In genomic region chr7:60125332-60125731, GRCm38 (mm10) we compare ENCODE assay signal across 26 mouse cellular contexts. TPM values are rescaled to one million over a fixed set of nuclear protein-coding genes. Genes with fewer than 3 reads are reported as not detected.
A peak's percentile ranks its signal among the peaks of the same experiment; 100 is the strongest.
DNase-seq lines count a peak whose midpoint lies in the region; ATAC-seq and TF ChIP-seq lines count a peak whose summit lies in the region.
"Had no signal": no experiment of that assay in that cellular context is flagged by ENCODE, and none has a peak within 500 bp of the region (broad histone marks: within the 10 kb centered on the region; RNA-seq: fewer than 3 reads in every experiment).

No protein-coding gene starts in this region.

- no peak overlapping the region for H3K4me2 ChIP-seq in intestine, embryonic 16.5 days (ENCODE audit: low read depth, low read length)
- H3K4me2 ChIP-seq: embryonic facial prominence, embryonic 13.5 days; embryonic facial prominence, embryonic 15.5 days; forebrain, embryonic 13.5 days; forebrain, embryonic 15.5 days had no signal

- TF ChIP-seq CTCF in liver, adult 2 months (IDR thresholded peaks at IDR 0.05; ENCODE audit: low read depth, low read length) = no peak

- H3K27ac ChIP-seq in liver, adult 2 months (replicated peaks; ENCODE audit: insufficient read depth, low read depth, low read length) = no peak overlapping the region
- H3K27ac ChIP-seq in intestine, embryonic 16.5 days (ENCODE audit: low read length) = no peak overlapping the region
- no peak overlapping the region for H3K27ac ChIP-seq in forebrain, embryonic 10.5 days
- H3K27ac ChIP-seq: embryonic facial prominence, embryonic 13.5 days; embryonic facial prominence, embryonic 15.5 days; forebrain, embryonic 13.5 days; forebrain, embryonic 15.5 days had no signal

- H3K9me3 ChIP-seq in intestine, embryonic 16.5 days (ENCODE audit: control insufficient read depth, low read length) = no peaks in the 10 kb centered on the region
- H3K9me3 ChIP-seq in forebrain, embryonic 10.5 days = no peaks in the 10 kb centered on the region
- H3K9me3 ChIP-seq: embryonic facial prominence, embryonic 15.5 days; forebrain, embryonic 13.5 days; forebrain, embryonic 15.5 days had no signal

- H3K27me3 ChIP-seq in liver, adult 2 months (ENCODE audit: control insufficient read depth, insufficient read depth, low read length) = no peaks in the 10 kb centered on the region
- H3K27me3 ChIP-seq in intestine, embryonic 16.5 days (replicated peaks; ENCODE audit: control insufficient read depth, insufficient read depth, low read length) = no peaks in the 10 kb centered on the region
- H3K27me3 ChIP-seq in forebrain, embryonic 10.5 days (ENCODE audit: poor library complexity, severe bottlenecking) = no peaks in the 10 kb centered on the region
- H3K27me3 ChIP-seq: embryonic facial prominence, embryonic 13.5 days; embryonic facial prominence, embryonic 15.5 days; forebrain, embryonic 13.5 days; forebrain, embryonic 15.5 days had no signal

- DNase-seq in heart, adult 11 months = peak; percentile 21
- DNase-seq in heart, adult 8-10 months (ENCODE audit: low spot score) = no peak
- DNase-seq in liver, adult 2 months (ENCODE audit: extremely low read depth, low read depth, low spot score) = peak; percentile 68
- no peak for DNase-seq in liver
- peak; percentile 35 for DNase-seq in large intestine, adult 2 months (ENCODE audit: low read depth, low spot score)
- no peak for DNase-seq in forebrain, embryonic 10.5 days (ENCODE audit: extremely low spot score, low spot score)
- DNase-seq in lung, adult 18-20 months = no peak
- DNase-seq: adrenal gland, adult 2 months; adrenal gland, postnatal 10 days; adrenal gland, postnatal 25 days; cerebellum, adult 11 months; cerebellum, adult 18-20 months; cerebellum, adult 8-10 months; cerebellum, adult 9-11 months; cerebellum, postnatal 14 days; cerebellum, postnatal 36 days; embryo, embryonic 11 days; forebrain, postnatal 0 days had no signal

- no peaks in the 10 kb centered on the region for H3K79me2 ChIP-seq in liver, adult 2 months (ENCODE audit: control insufficient read depth, insufficient read depth, low read length)

- 63% methylated on average over 7 of the region's 7 CpGs for WGBS in liver, adult 2 months
- 59% methylated on average over 7 of the region's 7 CpGs for WGBS in intestine, embryonic 16.5 days
- 33% methylated on average over 7 of the region's 7 CpGs for WGBS in large intestine, adult 2 months
- 84% methylated on average over 7 of the region's 7 CpGs for WGBS in forebrain, embryonic 10.5 days

- peak; percentile 85 for ATAC-seq in intestine, embryonic 16.5 days
- ATAC-seq: forebrain, embryonic 13.5 days; forebrain, embryonic 15.5 days; forebrain, postnatal 0 days had no signal

- H3K4me1 ChIP-seq in liver, adult 2 months (ENCODE audit: control insufficient read depth, insufficient read depth, low read length) = no peaks in the 10 kb centered on the region
- no peaks in the 10 kb centered on the region for H3K4me1 ChIP-seq in intestine, embryonic 16.5 days (ENCODE audit: control insufficient read depth, insufficient read depth, low read length)
- H3K4me1 ChIP-seq in forebrain, embryonic 10.5 days = no peaks in the 10 kb centered on the region
- H3K4me1 ChIP-seq: embryonic facial prominence, embryonic 13.5 days; embryonic facial prominence, embryonic 15.5 days; forebrain, embryonic 13.5 days; forebrain, embryonic 15.5 days had no signal

- TF ChIP-seq POLR2A in liver, adult 2 months (IDR thresholded peaks at IDR 0.05; ENCODE audit: extremely low read depth, insufficient read depth, low read length) = no peak

- H3K4me3 ChIP-seq in liver, adult 2 months (ENCODE audit: insufficient read depth, low read depth, low read length) = no peak overlapping the region
- no peak overlapping the region for H3K4me3 ChIP-seq in intestine, embryonic 16.5 days (ENCODE audit: low read length)
- H3K4me3 ChIP-seq in forebrain, embryonic 10.5 days = no peak overlapping the region
- H3K4me3 ChIP-seq: embryonic facial prominence, embryonic 13.5 days; embryonic facial prominence, embryonic 15.5 days; erythroblast, embryonic 14.5 days; forebrain, embryonic 13.5 days; forebrain, embryonic 15.5 days had no signal

- no peak overlapping the region for H3K9ac ChIP-seq in liver, adult 2 months (ENCODE audit: low read depth, low read length)
- H3K9ac ChIP-seq in intestine, embryonic 16.5 days (ENCODE audit: low read depth, low read length) = no peak overlapping the region
- H3K9ac ChIP-seq: embryonic facial prominence, embryonic 13.5 days; embryonic facial prominence, embryonic 15.5 days; forebrain, embryonic 13.5 days; forebrain, embryonic 15.5 days; forebrain, postnatal 0 days had no signal

- H3K36me3 ChIP-seq in liver, adult 2 months (ENCODE audit: control insufficient read depth, insufficient read depth, low read length) = no peaks in the 10 kb centered on the region
- no peaks in the 10 kb centered on the region for H3K36me3 ChIP-seq in intestine, embryonic 16.5 days (ENCODE audit: control insufficient read depth, insufficient read depth, low read length)
- no peaks in the 10 kb centered on the region for H3K36me3 ChIP-seq in forebrain, embryonic 10.5 days (replicated peaks)
- H3K36me3 ChIP-seq: embryonic facial prominence, embryonic 13.5 days; embryonic facial prominence, embryonic 15.5 days; forebrain, embryonic 15.5 days had no signal

RNA-seq across cellular contexts. Expression of gene Snrpn, which starts 14.7 kb away (rescaled TPM):
- 100 to 1,000 TPM in 2 of 4 experiments, 10 to 100 TPM in 2; 98.8 to 105 (median 100) TPM for total RNA-seq in heart, adult 8-10 months (2022)
- total RNA-seq in liver, adult 2 months (2014; rRNA removed) = 6.0 and 11.2 TPM in 2 replicates
- polyA plus RNA-seq in liver, adult 2 months (2012; rRNA removed) = 14.6 and 14.8 TPM in 2 replicates
- polyA plus RNA-seq in intestine, embryonic 16.5 days (2015; fragmentation: Nextera tagmentation; extraction: Ambion mirVana) = 39.3 and 44.4 TPM in 2 replicates
- 13.9 and 18.2 TPM in 2 replicates for polyA plus RNA-seq in large intestine, adult 2 months (2012; rRNA removed)
- polyA plus RNA-seq in forebrain, embryonic 10.5 days (2016; fragmentation: Nextera tagmentation; extraction: Ambion mirVana) = 123 and 126 TPM in 2 replicates
- total RNA-seq: common myeloid progenitor, adult 5-6 weeks; MEL had no signal

Comparison
In these comparisons a context has a peak if more than half of its experiments do, and no peak if none do; other contexts are left out.
1. DNase-seq: peak in heart, adult 11 months (single experiment), liver, adult 2 months (single experiment) and large intestine, adult 2 months (single experiment); none in heart, adult 8-10 months (single experiment), liver (single experiment), forebrain, embryonic 10.5 days (single experiment) and lung, adult 18-20 months (0 of 2).